ENCODE assay signal across 45 mouse cellular contexts in the genomic region with DNA sequence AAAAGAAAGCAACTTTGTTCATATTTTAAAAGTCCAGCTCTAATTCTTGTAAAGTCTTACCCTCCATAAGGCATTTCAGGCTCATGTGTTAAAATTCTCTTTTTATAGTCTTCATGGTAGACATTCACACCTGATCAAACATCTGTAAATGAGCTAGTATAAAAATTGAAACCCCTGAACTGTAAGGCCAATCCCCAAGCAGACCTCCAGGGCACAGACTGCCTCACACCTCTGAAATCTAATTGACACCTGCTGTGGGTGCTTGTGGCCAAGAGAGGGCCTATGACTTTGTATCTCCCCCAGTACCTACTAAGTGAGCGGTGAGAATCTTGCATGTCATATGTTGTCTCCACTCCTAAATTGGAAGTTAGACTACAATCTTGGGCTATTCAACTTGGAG. TPM values are rescaled to one million over a fixed set of nuclear protein-coding genes. Genes with fewer than 3 reads are reported as not detected.
"Had no signal": no experiment of that assay in that cellular context is flagged by ENCODE, and none has a peak within 500 bp of the region (broad histone marks: within the 10 kb centered on the region; RNA-seq: fewer than 3 reads in every experiment).

No protein-coding gene starts in this region.

- H3K9me3 ChIP-seq: heart, embryonic 12.5 days; heart, embryonic 13.5 days; heart, embryonic 15.5 days; hindbrain, embryonic 10.5 days; hindbrain, embryonic 12.5 days; hindbrain, embryonic 13.5 days; hindbrain, embryonic 15.5 days; intestine, embryonic 15.5 days; kidney, embryonic 15.5 days had no signal

- H3K4me1 ChIP-seq: heart, embryonic 15.5 days; hindbrain, embryonic 10.5 days; hindbrain, embryonic 12.5 days; hindbrain, embryonic 13.5 days; hindbrain, embryonic 15.5 days; intestine, embryonic 15.5 days had no signal

- ATAC-seq: hindbrain, embryonic 16.5 days; hindbrain, postnatal 0 days; inflammation-experienced regulatory T-cells, adult 6 months; intestine, embryonic 15.5 days; intestine, embryonic 16.5 days; intestine, postnatal 0 days had no signal

- H3K4me3 ChIP-seq: heart, embryonic 12.5 days; heart, embryonic 13.5 days; heart, embryonic 15.5 days; hindbrain, embryonic 10.5 days; hindbrain, embryonic 12.5 days; hindbrain, embryonic 13.5 days; hindbrain, embryonic 15.5 days; intestine, embryonic 15.5 days; kidney, embryonic 15.5 days; layer of hippocampus, adult 2 months; left cerebral cortex, adult 2 months had no signal

- H3K27ac ChIP-seq: heart, embryonic 13.5 days; heart, embryonic 15.5 days; hindbrain, embryonic 10.5 days; hindbrain, embryonic 12.5 days; hindbrain, embryonic 13.5 days; hindbrain, embryonic 14.5 days; hindbrain, embryonic 15.5 days; hindbrain, postnatal 0 days; intestine, embryonic 15.5 days; layer of hippocampus, adult 2 months; left cerebral cortex, adult 2 months had no signal

- H3K4me2 ChIP-seq: heart, embryonic 11.5 days; heart, embryonic 12.5 days; heart, embryonic 13.5 days; heart, embryonic 15.5 days; hindbrain, embryonic 12.5 days; hindbrain, embryonic 13.5 days; hindbrain, embryonic 14.5 days; hindbrain, embryonic 15.5 days; intestine, embryonic 15.5 days; kidney, embryonic 15.5 days had no signal

- H3K36me3 ChIP-seq: heart, embryonic 12.5 days; heart, embryonic 13.5 days; heart, embryonic 15.5 days; hindbrain, embryonic 10.5 days; hindbrain, embryonic 12.5 days; hindbrain, embryonic 13.5 days; hindbrain, embryonic 15.5 days; intestine, embryonic 15.5 days; kidney, embryonic 15.5 days had no signal

- DNase-seq: heart, postnatal 10 days; heart, postnatal 14 days; heart, postnatal 36 days; heart, postnatal 4 days; kidney, adult 11 months; kidney, adult 18-20 months; kidney, adult 2 months; kidney, adult 8-10 months; kidney, adult 9 months; kidney, postnatal 10 days; kidney, postnatal 14 days; kidney, postnatal 25 days; kidney, postnatal 36 days; layer of hippocampus, adult 9-11 months; layer of hippocampus, postnatal 36 days had no signal

- H3K9ac ChIP-seq: heart, embryonic 12.5 days; heart, embryonic 13.5 days; heart, embryonic 15.5 days; hindbrain, embryonic 12.5 days; hindbrain, embryonic 13.5 days; hindbrain, embryonic 14.5 days; hindbrain, embryonic 15.5 days; intestine, embryonic 15.5 days; kidney, embryonic 15.5 days had no signal

- H3K27me3 ChIP-seq: heart, embryonic 12.5 days; heart, embryonic 13.5 days; heart, embryonic 15.5 days; hindbrain, embryonic 12.5 days; hindbrain, embryonic 13.5 days; hindbrain, embryonic 15.5 days; intestine, embryonic 15.5 days; kidney, embryonic 15.5 days had no signal

RNA-seq across cellular contexts. Expression of gene Mylk4, which starts 33.2 kb away (rescaled TPM):
- total RNA-seq: hematopoietic stem cell, adult 5-6 weeks; hindbrain, postnatal 0 days; left cerebral cortex, adult 18-20 months had no signal
- polyA plus RNA-seq: hindbrain, embryonic 10.5 days; inflammation-experienced regulatory T-cells, adult 6 months; intestine, embryonic 14.5 days; intestine, embryonic 16.5 days; intestine, postnatal 0 days had no signal

RNA-seq across cellular contexts. Expression of gene D930007J09Rik, which starts 52.1 kb away (rescaled TPM):
- total RNA-seq: heart, postnatal 25 days; heart, postnatal 36 days; heart, postnatal 4 days; hematopoietic stem cell, adult 5-6 weeks; hindbrain, postnatal 0 days; layer of hippocampus, adult 2 months; left cerebral cortex, adult 2 months had no signal
- polyA plus RNA-seq: heart, embryonic 11.5 days; heart, embryonic 12.5 days; heart, embryonic 13.5 days; heart, embryonic 14.5 days; heart, embryonic 15.5 days; heart, embryonic 16.5 days; heart, postnatal 0 days; hindbrain, embryonic 10.5 days; hindbrain, embryonic 11.5 days; hindbrain, embryonic 12.5 days; hindbrain, embryonic 13.5 days; hindbrain, embryonic 14.5 days; hindbrain, embryonic 15.5 days; hindbrain, embryonic 16.5 days; hindbrain, postnatal 0 days; inflammation-experienced regulatory T-cells, adult 6 months; intestine, embryonic 14.5 days; intestine, embryonic 15.5 days; intestine, embryonic 16.5 days; intestine, postnatal 0 days; kidney, adult 2 months; kidney, embryonic 14.5 days; kidney, embryonic 15.5 days; kidney, embryonic 16.5 days; kidney, postnatal 0 days; large intestine, adult 2 months had no signal
